Mouse (Mus musculus): Measurements from ENCODE around the gene Csrp3. TPM values are rescaled to one million over a fixed set of nuclear protein-coding genes. Genes with fewer than 3 reads are reported as not detected.

Gene Csrp3
- polyA plus RNA-seq, 1 experiment from 2014 or later: 0.53 TPM

DNA sequence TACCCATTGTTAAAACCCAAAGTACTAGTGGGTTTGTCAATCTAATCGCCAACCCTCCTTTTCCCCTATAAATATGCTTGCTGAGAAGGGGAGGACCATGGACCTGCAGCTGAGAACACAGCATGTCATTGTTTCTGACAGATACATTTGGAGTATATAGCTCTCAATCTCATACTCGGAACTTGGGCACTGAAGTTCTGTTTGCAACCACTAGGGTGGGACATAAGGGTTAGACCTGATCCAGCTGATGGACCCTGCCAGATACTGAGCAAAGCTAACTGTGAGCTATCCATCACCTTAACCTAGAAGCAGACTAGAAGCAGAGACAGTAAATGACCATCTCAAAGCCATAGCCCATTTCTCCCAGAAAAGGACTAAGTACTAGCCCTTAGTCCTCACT lies 9.4 kb downstream of the Csrp3 start:
- Histone ChIP-seq H3K27me3 (replicated peaks) (peaks cover 24% of the 10 kb centered on the region), H3K4me1 (peaks cover 12% of the 10 kb centered on the region), H3K9me3 (no peaks in the 10 kb centered on the region), H3K4me3 (no peak overlapping the region), H3K4me2 (no peak overlapping the region), H3K9ac (no peak overlapping the region), H3K27ac (no peak overlapping the region), H3K36me3 (replicated peaks) (no peaks in the 10 kb centered on the region)
- WGBS: 66% methylated on average over 2 of the region's 2 CpGs
- no peak for ATAC-seq (replicated peaks)

DNA sequence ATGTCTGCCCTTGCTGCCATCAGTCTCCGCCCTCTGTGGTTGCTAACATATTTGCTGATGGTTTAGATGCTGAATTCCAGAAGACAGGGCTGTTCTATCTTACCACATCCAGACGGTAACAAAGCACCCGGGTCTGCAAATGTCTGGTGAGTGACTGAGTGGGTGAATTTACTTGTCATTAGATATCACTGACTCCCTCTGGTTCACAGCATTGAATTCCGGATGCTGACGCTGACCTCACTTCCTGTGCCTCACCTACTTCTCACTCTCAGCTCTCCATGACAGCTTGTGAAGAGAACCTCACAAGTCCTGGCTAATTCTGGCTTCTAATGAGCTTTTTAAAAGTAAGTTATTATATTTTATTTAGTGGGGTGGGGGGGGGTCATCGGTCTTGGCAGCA lies 10.9 kb downstream of the Csrp3 start:
- 85% methylated on average over 6 of the region's 6 CpGs for WGBS
- no peak overlapping the region for H3K4me2 ChIP-seq
- no peak overlapping the region for H3K27ac ChIP-seq
- H3K4me3 ChIP-seq: no peak overlapping the region
- no peaks in the 10 kb centered on the region for H3K9me3 ChIP-seq
- no peaks in the 10 kb centered on the region for H3K36me3 ChIP-seq (replicated peaks)
- no peak for ATAC-seq (replicated peaks)
- H3K27me3 ChIP-seq (replicated peaks): peaks cover 32% of the 10 kb centered on the region
- H3K9ac ChIP-seq: no peak overlapping the region
- H3K4me1 ChIP-seq: peaks cover 12% of the 10 kb centered on the region

DNA sequence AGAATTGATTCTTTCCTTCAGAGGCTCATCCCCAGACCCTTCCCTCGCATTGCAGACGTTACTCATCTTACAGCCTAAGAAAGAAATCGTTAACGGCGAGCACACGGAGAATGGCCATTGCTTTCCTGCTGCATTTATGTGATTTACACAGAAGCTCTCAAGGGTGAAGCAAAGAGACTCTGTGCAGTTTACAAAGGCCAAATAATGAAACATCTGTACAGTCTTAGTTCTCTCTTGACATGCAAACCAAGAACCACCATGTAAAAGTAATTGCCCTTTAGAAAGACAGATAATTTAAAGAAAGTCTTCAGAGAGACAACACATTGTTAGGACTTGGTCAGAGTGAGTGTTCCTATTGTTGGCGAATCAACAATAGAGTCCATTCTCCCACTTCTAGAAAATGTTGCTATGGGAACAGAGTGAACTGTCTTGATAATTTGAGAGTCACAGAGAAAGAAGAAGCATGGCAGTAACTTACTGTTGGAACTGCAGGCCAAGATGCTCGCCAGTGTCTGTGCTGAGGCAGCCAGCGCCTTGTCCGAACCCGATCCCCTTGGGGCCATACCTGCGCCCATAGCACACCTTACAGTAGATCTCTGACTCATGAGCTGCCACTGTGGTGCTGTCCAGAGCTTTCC lies 12.7 kb downstream of the Csrp3 start:
- H3K9ac ChIP-seq: no peak overlapping the region
- peak; percentile 67 for ATAC-seq (replicated peaks)

DNA sequence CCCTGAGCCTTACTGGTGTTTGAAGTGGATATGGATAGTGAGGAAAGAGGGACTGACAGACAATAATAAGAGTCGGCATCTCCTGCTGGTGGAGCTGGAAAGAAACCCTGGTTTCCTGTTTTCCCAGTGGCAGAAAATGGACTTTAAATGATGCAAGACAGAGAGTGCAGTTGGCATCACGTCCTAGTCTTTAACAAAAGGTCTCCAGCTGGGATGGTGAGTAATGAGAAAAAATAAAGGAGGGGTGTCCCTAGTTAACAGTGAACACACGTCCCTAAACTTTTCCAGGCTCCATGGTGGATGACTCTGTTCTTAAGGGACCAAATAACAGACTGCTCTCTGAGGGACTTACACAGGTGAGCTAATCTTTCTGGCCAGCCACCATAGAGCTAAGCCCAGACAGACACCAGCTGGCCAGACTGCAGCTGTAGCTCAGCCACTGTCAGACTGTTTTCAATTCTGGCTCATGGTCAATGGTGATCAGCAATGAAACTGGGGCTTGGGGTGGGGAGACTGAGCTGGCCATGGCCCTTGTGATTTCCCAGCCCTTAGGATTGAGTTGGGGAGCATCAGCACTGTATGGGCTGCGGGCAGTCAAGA lies 13.4 kb downstream of the Csrp3 start:
- ATAC-seq (replicated peaks): peak; percentile 49
- no peaks in the 10 kb centered on the region for H3K36me3 ChIP-seq (replicated peaks)
- no peaks in the 10 kb centered on the region for H3K9me3 ChIP-seq
- H3K9ac ChIP-seq: no peak overlapping the region
- 0 out of 2 replicates have a peak overlapping the region, but pooled peaks have one; percentile 21 for H3K27ac ChIP-seq
- no peak overlapping the region for H3K4me2 ChIP-seq
- H3K4me1 ChIP-seq: peaks cover 12% of the 10 kb centered on the region
- H3K27me3 ChIP-seq (replicated peaks): peaks cover 25% of the 10 kb centered on the region
- 38% methylated on average over 4 of the region's 4 CpGs for WGBS
- H3K4me3 ChIP-seq: no peak overlapping the region

More for the DNA sequence above, 12.7 kb downstream of the Csrp3 start:
- WGBS: 35% methylated on average over 12 of the region's 12 CpGs
- peaks cover 12% of the 10 kb centered on the region for H3K4me1 ChIP-seq
- H3K4me2 ChIP-seq: no peak overlapping the region
- H3K27ac ChIP-seq: 0 out of 2 replicates have a peak overlapping the region, but pooled peaks have one; percentile 21
- peaks cover 31% of the 10 kb centered on the region for H3K27me3 ChIP-seq (replicated peaks)
- H3K4me3 ChIP-seq: no peak overlapping the region
- H3K36me3 ChIP-seq (replicated peaks): no peaks in the 10 kb centered on the region
- H3K9me3 ChIP-seq: no peaks in the 10 kb centered on the region

DNA sequence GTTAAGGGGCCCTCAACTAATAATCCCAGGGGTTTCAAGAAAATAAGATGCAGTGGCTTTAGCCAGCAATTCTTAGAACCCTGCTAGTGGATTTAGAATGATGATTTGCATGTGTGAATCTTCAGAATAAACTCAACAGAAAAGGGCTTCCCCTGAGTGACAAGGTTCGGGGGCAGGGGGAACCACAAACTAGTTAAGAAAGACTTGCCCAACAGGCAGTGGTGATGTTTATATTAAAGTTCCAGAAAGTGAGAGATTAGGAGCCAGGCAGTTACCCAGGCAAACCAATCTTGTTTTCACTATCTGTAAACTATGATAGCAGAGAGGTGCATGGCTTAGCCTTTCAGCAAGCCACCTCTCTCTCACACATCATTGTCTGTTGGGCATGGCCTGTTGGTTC lies 15.1 kb downstream of the Csrp3 start:
- H3K4me1 ChIP-seq: peaks cover 12% of the 10 kb centered on the region
- no peaks in the 10 kb centered on the region for H3K9me3 ChIP-seq
- H3K4me2 ChIP-seq: no peak overlapping the region
- H3K36me3 ChIP-seq (replicated peaks): no peaks in the 10 kb centered on the region
- H3K9ac ChIP-seq: no peak overlapping the region
- no peak overlapping the region for H3K4me3 ChIP-seq
- H3K27me3 ChIP-seq (replicated peaks): peaks cover 18% of the 10 kb centered on the region
- no peak for ATAC-seq (replicated peaks)
- WGBS: 84% methylated on average over 1 of the region's 1 CpGs
- H3K27ac ChIP-seq: no peak overlapping the region

DNA sequence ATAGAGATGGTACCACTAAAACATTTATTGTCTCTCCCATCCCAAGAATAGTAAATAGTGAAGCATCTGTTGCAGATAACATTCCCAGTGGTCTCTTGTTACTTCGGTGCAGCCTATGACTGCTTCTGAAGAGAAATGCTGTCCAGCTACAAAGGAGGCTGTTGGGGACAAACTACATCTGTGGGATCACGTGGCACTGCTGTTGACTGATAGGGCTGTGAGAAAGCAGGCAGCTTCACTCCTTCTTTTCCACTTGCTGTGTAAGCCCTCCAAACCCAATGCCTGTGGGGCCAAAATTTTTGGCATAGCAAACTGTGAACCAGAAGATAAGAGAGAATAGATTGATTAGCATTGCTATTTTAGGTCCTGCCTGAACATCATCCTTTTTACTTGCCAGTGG lies 17.4 kb downstream of the Csrp3 start:
- H3K27ac ChIP-seq: no peak overlapping the region
- WGBS: 73% methylated on average over 2 of the region's 2 CpGs
- peaks cover 12% of the 10 kb centered on the region for H3K27me3 ChIP-seq (replicated peaks)
- no peak for ATAC-seq (replicated peaks)
- no peak overlapping the region for H3K9ac ChIP-seq
- H3K4me1 ChIP-seq: peaks cover 10% of the 10 kb centered on the region
- peaks cover 11% of the 10 kb centered on the region for H3K36me3 ChIP-seq (replicated peaks)
- H3K4me3 ChIP-seq: no peak overlapping the region
- H3K4me2 ChIP-seq: no peak overlapping the region
- no peaks in the 10 kb centered on the region for H3K9me3 ChIP-seq

DNA sequence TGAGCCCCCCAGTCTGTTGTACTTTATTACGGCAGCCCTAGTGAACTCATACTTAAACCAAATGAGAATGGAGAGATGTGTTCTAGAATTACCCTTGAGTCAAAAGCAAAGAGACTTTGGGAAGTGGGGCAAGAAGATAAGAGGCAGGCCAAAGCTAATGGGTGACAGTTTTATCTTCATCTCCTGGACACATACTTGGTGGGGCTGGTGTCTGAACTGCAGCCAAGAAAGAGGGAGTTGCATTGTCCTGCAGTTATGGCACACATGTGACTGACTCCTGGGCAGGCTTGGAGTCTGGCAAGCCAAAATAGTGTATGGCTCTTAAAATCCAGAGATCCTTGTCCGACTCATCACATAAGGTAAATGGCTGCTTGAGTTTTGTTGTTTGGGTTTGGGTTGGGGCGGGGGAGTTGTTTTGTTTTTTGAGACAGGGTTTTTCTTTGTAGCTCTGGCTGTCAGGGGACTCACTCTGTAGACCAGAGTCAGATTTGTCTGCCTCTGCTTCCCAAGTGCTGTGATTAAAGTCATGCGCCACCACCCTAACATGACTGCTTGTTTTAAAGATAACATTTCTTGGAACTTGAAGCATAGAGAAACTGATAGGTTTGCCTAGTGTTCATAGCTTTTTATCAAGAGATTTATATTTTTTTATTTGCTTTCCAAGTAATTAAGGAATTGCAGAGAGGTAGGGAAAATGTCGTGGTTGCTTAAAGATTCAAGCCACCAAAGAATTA lies 18.5 kb downstream of the Csrp3 start:
- WGBS: 93% methylated on average over 5 of the region's 5 CpGs

DNA sequence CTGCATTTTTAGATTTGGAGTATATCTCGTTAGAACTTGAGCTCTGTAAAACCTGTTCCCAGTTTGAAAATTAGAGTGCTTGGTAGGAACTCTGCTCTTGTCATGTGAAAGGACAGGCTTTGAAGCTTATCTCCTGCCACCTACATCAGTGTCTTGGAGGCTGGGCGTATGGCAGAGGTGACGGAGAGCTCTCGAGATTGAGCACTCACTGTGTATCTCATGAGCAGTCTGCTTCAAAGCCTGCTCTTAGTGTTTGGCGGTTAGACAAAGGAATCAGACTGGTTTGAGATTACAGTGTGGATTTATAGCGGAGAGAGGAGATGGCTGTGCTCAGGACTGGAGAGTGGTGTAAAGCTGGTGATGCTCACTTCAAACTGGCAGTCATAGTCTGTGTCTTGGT lies 22.7 kb downstream of the Csrp3 start:
- Histone ChIP-seq H3K27me3 (replicated peaks) (no peaks in the 10 kb centered on the region), H3K4me3 (no peak overlapping the region), H3K9me3 (no peaks in the 10 kb centered on the region), H3K36me3 (replicated peaks) (peaks cover 32% of the 10 kb centered on the region), H3K9ac (no peak overlapping the region), H3K4me2 (no peak overlapping the region), H3K27ac (no peak overlapping the region), H3K4me1 (peaks cover 5% of the 10 kb centered on the region; the same call in 1 of the 2 replicates)
- no peak for ATAC-seq (replicated peaks)
- 91% methylated on average over 6 of the region's 6 CpGs for WGBS

More for the DNA sequence above, 18.5 kb downstream of the Csrp3 start:
- Histone ChIP-seq H3K27ac (no peak overlapping the region), H3K9ac (no peak overlapping the region), H3K27me3 (replicated peaks) (peaks cover 12% of the 10 kb centered on the region), H3K4me1 (no peaks in the 10 kb centered on the region), H3K9me3 (no peaks in the 10 kb centered on the region), H3K4me3 (no peak overlapping the region), H3K4me2 (no peak overlapping the region), H3K36me3 (replicated peaks) (peaks cover 17% of the 10 kb centered on the region)
- no peak for ATAC-seq (replicated peaks)

DNA sequence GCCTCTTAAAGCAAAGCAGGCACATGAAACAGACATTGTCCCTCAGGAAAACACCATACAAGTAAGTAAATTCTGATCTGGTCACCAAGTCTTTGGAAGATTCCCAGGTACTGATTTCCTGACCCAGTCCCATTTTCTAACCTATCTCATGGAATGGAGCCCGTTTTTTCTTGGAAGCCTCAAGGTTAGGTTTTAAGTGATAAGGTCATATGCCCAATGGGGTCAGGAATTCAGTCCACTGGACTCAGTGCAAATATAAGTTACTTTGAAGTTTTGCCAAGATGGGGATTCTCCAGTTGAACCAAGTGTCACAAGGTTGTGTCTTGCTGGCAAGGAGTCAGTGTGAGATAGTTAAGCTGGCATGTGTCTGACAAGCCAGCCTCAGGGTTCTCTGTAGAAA lies 23.2 kb downstream of the Csrp3 start:
- Histone ChIP-seq H3K9me3 (no peaks in the 10 kb centered on the region), H3K4me2 (no peak overlapping the region), H3K4me3 (no peak overlapping the region), H3K27me3 (replicated peaks) (no peaks in the 10 kb centered on the region), H3K27ac (no peak overlapping the region), H3K4me1 (peaks cover 5% of the 10 kb centered on the region; the same call in 1 of the 2 replicates), H3K36me3 (replicated peaks) (peaks cover 32% of the 10 kb centered on the region), H3K9ac (no peak overlapping the region)
- 95% methylated on average over 1 of the region's 1 CpGs for WGBS
- ATAC-seq (replicated peaks): no peak

DNA sequence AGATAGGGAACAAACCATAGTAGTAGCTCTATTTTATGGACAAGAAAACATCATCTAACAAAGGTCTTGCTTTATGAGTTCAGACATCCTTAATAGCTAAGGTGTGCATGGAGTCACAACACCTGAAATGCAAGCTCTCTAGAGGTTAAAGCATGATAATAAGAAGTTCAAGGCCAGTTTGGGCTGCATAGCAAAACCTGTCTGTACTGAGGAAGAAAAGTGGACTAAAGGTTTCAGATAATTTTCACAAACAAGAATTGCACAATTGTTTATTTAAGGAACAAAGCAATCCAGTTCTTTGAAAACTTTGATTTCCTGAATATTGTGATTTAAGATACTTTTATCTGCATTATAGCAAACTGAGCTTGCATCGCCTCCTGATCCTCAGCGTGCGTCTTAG lies 24.2 kb downstream of the Csrp3 start:
- Histone ChIP-seq H3K9ac (no peak overlapping the region), H3K4me2 (no peak overlapping the region), H3K4me3 (no peak overlapping the region), H3K4me1 (peaks cover 5% of the 10 kb centered on the region; the same call in 1 of the 2 replicates), H3K36me3 (replicated peaks) (peaks cover 32% of the 10 kb centered on the region), H3K27me3 (replicated peaks) (no peaks in the 10 kb centered on the region), H3K27ac (no peak overlapping the region), H3K9me3 (no peaks in the 10 kb centered on the region)
- WGBS: 91% methylated on average over 3 of the region's 3 CpGs
- ATAC-seq (replicated peaks): no peak

DNA sequence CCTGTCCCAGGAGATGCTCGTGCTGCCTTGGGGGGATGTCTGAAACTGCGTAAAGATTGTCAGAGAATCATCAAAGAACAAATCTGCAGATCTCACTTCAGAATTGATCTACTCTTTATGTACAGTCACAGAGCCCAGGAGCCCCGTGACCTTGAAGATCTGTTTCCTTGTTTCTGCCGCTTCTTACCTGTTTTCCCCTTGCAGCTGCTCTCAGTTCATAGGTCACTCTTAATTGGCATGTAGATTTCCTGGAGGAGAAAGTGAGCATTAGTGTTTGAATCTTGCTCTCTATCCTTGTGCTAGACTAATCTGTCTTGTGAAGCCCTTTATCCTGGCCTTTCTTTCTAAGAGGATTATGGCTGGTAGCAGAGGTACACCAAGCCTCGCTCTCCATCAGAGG lies 26.2 kb downstream of the Csrp3 start:
- peaks cover 5% of the 10 kb centered on the region; the same call in 1 of the 2 replicates for H3K4me1 ChIP-seq

DNA sequence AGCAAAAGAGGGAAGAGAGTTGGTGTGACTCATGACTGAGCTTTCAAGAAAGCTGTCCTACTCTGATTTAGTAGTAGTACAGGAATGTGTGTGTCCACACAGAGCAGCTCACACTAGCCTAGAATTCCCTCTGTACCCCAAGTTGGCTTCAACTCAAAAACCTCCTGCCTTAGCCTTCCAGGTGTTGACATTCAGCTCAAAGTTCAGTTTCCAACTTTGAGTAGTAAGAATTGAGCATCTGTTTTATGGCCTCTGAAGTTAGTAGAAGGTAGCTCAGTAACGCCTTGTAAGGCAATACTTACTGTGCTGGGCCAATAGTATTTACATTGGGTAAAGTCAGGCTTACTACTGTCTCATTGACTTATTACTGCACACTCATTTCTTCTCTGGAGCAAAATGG lies 34.2 kb downstream of the Csrp3 start:
- no peak overlapping the region for H3K27ac ChIP-seq
- H3K4me2 ChIP-seq: no peak overlapping the region
- no peak for ATAC-seq (replicated peaks)
- 100% methylated on average over 1 of the region's 1 CpGs for WGBS
- H3K36me3 ChIP-seq (replicated peaks): peaks cover 13% of the 10 kb centered on the region
- no peaks in the 10 kb centered on the region for H3K9me3 ChIP-seq
- H3K4me1 ChIP-seq: no peaks in the 10 kb centered on the region
- no peaks in the 10 kb centered on the region for H3K27me3 ChIP-seq (replicated peaks)
- H3K9ac ChIP-seq: no peak overlapping the region
- no peak overlapping the region for H3K4me3 ChIP-seq

More for the DNA sequence above, 26.2 kb downstream of the Csrp3 start:
- H3K27ac ChIP-seq: no peak overlapping the region
- no peak for ATAC-seq (replicated peaks)
- H3K4me3 ChIP-seq: no peak overlapping the region
- no peaks in the 10 kb centered on the region for H3K9me3 ChIP-seq
- no peaks in the 10 kb centered on the region for H3K27me3 ChIP-seq (replicated peaks)
- WGBS: 56% methylated on average over 5 of the region's 5 CpGs
- H3K36me3 ChIP-seq (replicated peaks): peaks cover 33% of the 10 kb centered on the region
- no peak overlapping the region for H3K9ac ChIP-seq
- no peak overlapping the region for H3K4me2 ChIP-seq
